Mouse (Mus musculus) gastrocnemius, postnatal 36 days (tissue): Measurements from ENCODE around the gene Gm11060. TPM values are rescaled to one million over a fixed set of nuclear protein-coding genes. Genes with fewer than 3 reads are reported as not detected.

Source experiments
- DNase-seq, 2 experiments: peaks; one replicate each; pipeline ENCODE4 v3.0.0; 2022
- intact Hi-C: fragments of 180-260 bp; cut with DNase I; formaldehyde crosslinking; loops from one replicate; pipeline ENCODE4 v1.15.1; 2025
- long read RNA-seq, 2 experiments: library from polyadenylated mRNA; stranded (forward); transcript quantifications; one replicate each; pipeline ENCODE4 v2.0.0; 2021
- total RNA-seq, 2 experiments: library from RNA; stranded (reverse); gene quantifications; 2 replicates each; pipeline ENCODE4 v1.2.3; 2021

Gene Gm11060
- not detected for total RNA-seq
- long read RNA-seq, experiment 1, result 0 reads
- long read RNA-seq, experiment 2, result 0 reads

DNA sequence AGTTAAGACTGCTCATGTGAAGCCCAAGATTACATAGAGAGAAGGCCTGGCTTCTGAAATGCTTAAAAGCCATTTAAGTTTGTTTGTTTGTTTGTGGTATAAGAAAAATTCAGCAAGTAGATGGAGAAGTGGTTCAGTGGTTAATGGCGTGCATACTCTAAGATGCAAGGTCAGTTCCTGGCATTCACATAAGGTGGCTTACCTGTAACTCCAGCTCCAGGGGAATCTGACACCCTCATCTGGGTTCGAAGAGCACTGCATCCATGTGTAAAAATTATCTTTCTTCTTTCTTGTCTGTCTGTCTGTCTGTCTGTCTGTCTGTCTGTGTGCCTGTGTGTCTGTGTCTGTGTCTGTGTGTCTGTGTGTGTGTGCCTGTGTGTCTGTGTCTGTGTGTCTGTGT is at the start of gene Gm11060:
Gene Gm11060 (plus strand): TSS at position 301 of the 400 bp plus-strand sequence.
- DNase-seq, result no peak
- intact Hi-C loops, result no loop called here

DNA sequence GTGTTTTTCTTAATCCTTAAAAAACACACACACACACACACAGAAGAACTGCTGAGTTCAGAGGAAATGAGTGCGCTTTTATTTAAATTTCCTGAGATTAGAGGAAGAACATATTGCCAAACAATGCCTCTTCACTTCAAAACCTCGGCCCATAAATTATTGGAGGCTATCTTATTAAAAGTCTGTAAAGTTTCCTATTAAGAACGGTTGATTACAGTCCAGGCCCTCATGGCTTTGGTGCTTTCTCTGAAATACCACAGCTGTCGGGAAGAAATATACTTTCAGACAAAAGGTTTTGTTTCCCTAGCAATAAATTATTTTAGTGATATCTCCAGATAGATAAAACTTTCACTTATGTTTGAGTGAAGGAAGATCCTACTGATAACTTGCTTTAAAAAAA is 48.7 kb upstream of the Gm11060 start:
- intact Hi-C loops, result no loop called here
- DNase-seq, result no peak

DNA sequence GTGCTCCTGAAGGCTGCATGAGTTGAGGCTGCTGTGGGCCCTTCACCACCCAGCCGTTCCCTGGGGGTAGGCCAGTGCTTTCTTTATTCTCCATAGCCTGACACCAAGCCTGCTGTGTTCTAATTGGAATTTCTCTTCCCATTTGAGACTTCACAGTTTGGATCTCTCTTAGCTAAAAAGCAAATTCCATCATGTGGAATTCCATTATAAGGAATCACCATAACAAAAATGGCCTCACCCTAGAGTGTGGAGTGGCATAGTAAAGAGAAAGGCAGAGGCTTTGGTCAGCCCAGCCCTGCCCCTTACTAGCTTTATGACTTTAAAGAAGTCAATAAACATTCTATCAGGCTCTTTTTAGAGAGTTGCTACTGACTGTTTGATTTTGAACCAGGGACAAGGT is 43.5 kb upstream of the Gm11060 start:
- no peak for DNase-seq
- intact Hi-C loops, result no loop called here

DNA sequence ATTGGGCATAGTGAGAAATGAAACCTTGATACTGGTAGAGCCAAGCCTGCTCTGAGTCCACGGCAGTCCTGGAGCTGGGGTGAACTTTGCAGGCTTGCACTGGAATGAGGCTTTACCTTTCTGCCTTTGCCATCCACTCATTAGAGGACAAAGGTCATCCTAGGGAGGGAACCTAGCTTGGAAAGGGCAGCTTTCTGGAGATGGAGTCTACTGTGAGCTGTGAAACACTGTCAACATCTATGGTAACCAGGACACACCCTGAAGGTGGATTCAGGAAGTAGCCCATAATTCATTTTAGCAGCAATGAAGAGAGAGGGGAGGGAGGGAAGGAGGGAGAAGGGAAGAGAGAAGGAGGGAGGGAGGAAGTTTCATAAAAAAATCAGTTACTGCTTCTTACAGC is 36.3 kb upstream of the Gm11060 start:
- no peak for DNase-seq
- intact Hi-C loops, result no loop called here

DNA sequence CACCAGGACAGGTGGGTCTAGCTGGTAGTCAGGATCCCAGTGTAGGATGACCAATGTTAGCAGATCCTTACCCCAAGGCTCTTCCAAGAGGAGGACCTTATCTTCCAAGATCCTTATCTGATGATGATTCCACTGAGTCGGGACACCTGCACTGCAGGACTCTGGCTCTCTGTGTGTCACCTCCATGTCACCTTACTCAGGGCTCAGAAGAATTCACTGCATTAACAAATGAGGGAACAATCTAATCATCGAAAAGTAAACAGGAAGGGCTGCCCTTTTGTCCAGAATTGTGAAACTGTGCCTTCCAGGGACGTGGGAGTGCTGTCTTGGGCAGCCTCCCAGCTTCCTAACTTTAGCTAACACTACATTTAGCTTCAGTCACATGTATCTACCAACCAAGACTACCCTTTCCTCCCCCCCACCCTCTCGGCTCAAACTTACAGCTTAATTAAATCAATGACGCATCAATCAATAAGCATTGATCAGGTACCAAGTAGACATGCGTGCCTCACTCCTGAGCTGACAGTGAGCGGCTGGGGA is 33.2 kb upstream of the Gm11060 start:
- intact Hi-C loops, result no loop called here
- DNase-seq, result no peak

DNA sequence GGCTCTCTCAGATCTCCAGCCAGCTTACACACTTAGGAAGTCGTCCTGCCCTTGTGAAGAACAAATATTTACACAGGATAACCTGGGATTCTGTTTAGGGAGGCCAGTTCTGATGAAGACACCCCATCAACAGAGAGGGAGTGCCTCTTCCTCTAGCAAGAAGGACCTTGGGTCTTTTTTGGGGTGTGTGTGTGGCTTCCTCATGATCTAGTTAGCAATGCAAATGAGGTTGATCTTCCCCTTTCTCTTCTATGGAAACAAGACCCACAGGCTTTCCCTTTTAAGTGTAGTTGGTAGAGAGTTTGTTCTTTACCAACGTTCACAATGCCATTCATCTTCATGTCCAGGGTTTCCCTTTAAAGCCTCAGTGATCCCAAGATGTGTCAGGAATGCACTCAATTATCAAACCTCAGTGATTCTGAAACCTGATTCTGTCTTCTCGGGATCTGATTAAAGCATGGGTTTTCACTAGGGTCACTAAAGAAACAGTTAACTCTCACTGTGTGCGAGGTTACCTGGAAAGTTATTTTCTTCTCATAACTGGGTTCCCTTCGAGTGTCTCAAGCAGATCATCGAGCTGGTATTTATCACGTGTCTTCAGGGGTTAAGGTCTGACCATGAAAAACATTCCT is 29.0 kb upstream of the Gm11060 start:
- intact Hi-C loops, result no loop called here
- no peak for DNase-seq

DNA sequence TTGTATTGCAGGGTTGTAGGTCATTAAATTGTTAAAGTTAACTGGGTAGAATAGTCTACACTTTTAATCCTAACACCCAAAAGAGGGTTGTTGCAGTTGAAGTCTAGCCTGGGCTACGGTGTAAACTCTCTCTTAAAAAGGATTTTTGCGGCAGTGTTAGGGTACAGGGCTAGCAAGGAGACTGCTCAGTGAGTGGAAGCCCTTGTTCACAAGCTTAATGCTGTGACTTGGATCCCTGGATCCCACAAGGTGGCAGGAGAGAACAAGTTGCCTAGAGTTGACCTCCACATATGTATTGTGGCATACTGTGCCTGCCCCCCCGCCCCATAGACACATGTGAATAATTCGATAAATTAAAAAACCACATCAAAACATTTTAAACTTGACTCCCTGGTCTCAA is 19.3 kb upstream of the Gm11060 start:
- intact Hi-C loops, result no loop called here
- DNase-seq, result no peak

DNA sequence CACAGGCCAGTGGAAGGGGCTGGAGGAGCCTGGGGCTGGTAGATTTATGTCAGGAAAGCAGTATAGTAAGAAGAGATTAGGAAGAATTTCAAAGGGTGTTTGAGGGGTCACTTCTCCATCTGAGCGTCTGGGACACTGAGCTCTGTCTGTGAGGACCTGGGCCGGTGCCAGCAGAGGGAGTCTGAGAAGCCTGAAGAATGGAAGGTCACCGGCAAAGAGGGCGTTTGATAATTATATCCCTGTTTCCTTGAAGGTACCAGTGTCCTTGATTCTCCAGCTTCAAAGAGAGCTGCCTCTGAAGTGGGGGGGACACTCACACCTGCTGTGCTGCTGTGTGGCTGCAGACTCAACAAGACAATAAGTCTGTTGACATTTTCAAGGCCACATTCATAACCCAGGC is 17.6 kb upstream of the Gm11060 start:
- intact Hi-C loops, result no loop called here
- DNase-seq, result no peak

DNA sequence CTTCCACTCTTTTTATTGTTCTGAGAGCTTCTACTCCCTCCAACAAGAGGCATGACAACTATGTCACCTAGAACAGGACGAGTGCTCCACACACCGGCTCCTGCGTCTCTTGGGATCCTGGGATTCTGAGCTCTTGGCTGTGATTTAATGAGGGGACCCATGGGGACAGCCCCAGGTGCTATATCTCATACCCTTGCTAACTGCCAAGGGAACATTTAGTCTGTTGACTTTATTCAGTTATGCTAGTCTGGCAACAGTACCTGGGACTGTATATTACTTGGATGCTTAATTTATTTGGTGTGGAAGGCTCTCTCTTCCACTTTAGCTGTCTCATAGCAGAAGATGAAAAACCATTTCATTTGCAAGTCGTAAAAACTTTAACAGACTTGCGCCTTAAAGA is 16.0 kb upstream of the Gm11060 start:
- no peak for DNase-seq
- intact Hi-C loops, result no loop called here

DNA sequence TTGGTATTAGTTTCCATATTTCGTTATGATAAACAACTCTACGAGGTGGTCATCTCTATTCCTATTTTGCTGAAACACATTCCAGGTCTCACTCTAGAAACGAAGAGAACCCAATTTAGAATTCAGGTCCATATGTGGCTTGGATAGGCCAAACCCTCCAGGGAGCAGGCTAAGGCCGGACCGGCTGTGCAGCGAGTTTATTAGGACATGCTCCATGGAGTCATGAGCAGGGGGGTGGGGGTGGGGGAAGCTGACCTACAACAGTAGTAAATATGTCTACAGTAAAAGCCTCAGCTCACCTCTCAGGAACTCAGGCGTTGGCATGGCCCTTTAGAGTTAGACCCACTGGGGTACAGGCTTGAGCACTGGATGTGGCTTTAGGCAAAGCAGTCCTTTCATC is 14.7 kb upstream of the Gm11060 start:
- intact Hi-C loops, result no loop called here
- no peak for DNase-seq

DNA sequence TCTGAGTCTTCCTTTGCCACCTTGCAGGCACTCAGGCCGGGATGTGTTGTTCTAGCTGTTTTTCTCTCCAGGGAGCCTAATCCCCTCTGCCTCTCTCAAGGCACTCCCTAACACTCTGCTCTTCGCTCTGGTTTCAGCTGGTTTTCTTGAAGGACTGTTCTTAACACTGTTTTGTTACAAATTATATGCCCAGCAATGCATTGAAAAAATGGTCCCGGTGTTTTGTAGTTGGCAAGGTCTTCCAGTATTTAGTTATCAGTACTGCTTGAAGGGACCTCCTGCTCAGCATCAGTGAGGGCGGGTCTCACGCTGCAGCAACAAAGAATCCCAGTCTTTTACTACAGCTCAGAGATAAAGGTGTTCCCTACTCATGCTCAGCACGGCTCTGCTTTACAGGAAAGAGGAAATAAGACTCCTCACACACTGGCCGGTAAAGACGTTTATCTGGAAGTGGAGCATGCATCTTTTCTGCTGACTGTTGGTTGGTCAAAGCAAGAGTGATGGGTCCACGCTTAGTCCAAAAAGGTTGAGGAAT is 9.5 kb upstream of the Gm11060 start:
- intact Hi-C loops, result no loop called here
- no peak for DNase-seq

DNA sequence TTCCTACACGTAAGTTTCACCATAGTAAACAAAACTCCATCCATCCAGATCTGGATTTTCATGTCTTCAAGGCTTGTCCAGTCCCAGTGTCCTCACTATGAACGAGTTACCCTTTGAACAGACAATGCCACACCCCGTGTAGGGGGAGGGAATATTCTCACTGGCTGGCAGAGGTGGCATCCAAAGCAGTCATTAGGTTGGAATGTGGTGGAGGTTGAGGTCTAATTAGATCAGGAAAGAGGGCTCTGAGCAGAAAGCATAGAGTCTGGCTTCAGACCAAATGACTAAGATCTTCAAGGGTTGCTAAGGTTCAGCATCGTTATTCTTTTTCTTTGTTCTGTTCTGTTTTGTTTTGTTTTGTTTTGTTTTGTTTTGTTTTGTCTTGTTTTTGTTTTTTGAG is 7.8 kb upstream of the Gm11060 start:
- intact Hi-C loops, result no loop called here
- no peak for DNase-seq

DNA sequence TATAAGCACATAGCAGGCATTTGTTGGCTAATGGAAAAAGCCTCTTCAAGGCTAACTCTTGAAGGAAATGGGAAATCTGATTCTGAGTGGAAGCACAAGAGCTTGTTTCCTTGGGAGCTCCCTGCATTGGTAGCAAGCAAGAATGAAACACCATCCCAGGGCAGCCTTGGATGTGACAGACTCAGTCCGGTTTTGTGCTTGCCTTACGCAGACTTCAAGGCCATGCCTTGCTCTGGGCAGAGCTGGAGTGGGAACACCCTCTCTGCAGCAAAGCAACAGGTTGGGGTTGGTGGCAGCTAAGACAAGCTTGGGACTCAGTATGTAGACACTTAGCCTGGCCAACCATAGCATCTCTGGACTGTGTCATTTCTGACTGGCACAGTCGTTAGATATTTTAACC is 5.7 kb upstream of the Gm11060 start:
- intact Hi-C loops, result no loop called here
- no peak for DNase-seq

DNA sequence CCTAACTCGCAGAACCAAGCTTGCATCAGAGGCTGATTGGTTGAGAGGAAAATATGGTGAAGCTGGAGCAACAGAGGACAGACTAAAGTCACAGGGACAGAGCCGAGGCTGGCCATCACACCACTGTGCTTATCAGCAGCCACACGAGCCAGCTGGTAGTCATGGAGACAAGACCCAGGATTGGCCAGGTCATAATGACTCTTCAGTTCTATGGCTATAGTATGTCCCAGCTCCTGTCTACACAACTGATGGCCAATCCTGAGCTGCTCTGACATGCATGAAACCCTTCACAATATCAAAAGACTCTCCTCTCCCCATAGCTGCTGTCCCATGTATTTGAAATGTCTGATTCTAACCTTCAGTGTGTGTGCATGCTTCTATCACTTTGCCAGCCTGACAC is 3.8 kb upstream of the Gm11060 start:
- intact Hi-C loops, result no loop called here
- DNase-seq, result no peak

DNA sequence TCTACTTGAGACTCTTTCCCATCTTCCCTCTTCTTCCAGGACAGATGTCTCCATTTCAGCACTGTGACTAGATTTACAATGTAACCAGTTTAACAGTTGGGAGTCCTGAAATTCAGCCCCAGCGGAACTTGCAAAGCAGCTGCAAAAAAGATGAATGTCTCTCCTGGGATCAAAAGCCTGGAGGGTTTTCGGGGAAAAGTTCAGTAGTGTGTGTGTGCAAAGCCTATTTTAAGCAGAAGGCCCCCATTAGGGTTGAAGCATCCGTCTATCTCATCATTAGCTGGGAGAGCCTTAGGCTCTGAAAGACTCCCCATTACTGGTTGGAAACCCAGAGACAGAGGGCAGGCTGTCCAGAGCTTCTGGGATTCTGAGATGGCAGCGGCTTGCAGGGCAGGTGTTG is 2.7 kb upstream of the Gm11060 start:
- intact Hi-C loops, result no loop called here
- no peak for DNase-seq

DNA sequence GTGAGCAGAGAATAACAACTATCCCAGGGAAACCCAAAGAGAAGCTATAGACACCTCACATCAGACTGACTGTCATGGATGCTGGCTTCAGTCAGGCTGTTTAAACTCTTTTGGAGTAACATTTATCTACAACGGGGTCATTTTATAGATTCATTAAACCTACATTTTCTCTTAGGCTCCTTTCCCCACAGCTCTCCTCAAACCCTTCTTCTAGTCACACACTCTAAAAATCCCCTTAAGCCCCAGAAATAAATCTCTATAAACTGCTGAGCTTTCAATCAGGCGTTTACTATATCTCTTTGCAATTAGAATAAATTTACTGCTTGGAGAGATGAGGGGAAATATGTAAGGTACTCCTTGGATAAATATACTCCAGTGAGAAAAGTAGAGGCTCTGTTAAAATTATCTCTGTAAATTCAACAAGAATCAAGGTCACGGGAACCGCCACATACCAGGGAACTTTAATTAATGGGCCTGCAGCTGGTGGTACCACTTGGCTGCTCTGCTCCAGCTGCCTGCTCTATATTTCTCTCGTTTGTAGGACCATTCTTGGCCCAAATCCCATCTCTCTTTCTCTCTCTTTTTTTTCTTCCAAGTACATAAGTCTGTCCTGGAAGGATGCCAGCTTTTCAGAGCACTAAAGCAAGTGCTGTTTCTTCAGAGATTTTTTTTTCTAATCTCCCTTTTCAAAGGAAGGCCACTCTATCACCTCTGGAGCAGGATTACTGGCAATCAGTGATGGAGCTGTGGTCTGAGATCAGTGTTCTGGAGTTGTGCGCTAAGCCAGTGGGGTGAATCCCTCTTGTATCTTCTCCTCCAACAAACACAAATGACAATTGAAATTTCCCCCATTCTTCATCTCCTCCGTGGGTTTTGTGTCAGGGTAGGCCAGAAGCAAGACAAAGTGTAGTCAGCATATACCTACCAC is 2.0 kb upstream of the Gm11060 start:
- intact Hi-C loops, result no loop called here

DNA sequence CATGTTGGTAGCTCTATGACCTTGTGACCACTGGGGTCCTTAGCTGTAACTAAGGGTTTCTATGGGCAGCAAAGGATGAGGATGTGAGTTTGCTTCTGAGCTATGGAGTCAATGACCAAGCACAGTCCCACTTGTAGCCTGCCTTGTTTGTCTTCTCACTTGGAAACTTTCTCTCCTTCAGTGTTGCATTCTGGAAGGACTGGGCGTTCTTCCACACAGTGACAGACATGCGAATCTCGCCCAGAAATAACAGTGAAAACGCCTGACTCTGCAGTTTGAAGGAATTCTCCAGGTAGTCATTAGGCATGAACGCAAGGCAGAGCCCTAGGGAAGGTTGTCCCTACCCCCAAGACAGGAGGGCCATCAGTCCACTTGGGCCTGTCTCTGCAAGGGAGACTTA is 827 bp upstream of the Gm11060 start:
- peak in 1 of 2 experiments; percentile 35 for DNase-seq
- intact Hi-C loops, result no loop called here

More for the DNA sequence above, 2.0 kb upstream of the Gm11060 start:
- DNase-seq, result no peak

DNA sequence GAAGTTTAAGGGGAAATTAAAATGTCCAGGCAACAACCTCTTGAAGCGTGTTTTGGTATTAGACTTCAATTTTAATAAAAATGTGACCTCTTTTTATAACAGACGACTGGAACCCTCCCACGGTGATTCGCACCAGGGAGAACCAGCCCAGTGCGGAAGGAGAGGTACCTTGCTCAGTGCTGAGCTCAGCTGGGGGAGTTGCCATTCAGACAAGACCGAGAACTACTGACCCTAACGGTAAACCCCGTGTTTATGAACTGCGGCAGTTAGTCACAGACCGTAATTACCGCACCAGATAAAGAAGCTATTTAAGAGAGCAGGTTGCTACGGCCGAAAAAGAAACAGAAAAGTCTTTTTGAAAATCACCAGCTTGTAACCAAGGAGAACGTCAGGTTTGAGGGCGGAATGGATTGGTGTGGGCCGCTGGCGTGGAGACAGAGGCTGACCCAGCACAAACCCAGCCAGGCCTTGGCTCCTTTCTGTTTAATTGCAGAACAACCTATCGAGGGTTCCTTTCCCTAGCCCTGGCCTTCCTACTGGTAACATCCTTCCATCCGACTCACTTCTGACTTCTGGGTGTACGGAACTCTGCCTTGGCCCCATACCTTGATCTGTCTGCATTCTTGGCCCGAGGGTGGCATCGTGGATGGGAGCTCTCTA is 5.6 kb downstream of the Gm11060 start:
- intact Hi-C loops, result no loop called here
- no peak for DNase-seq

DNA sequence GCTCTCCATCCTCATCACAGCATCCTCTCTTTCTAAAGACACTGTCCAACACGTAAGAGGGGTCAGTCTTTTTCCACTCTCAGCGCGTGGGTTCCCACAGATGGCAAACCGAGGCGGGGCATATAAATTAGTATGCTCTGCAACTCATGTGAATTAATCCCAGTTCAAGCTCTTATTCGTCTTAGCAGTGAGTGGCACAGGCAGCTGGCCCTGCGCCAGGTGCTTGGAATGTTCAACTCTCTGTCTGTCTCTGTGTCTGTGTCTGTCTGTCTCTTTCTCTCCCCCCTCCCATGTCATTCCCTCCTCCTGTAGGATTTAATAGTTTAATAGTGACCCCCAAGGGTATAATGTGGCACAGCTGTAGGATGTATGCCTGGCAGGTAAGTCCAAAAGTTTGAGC is 7.6 kb downstream of the Gm11060 start:
- intact Hi-C loops, result no loop called here
- DNase-seq, result no peak

DNA sequence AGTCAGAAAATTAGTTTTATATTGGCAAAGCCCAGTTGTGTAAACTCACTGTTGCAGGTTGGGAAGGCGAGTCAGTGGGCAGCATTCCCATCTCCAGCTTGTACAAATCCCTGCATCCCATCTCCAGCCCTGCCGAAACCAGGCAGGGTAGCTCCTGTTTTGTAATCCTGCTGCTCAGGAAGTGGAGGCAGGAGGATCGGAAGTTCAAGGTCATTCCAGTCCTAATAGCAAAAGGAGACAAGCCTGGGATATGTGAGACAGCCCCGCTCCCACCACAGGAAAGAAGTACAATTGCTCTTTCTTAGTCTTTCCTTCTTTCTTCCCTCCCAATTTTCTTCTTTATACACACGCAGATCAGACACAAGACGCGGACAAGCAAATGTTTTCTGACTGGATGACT is 8.7 kb downstream of the Gm11060 start:
- intact Hi-C loops, result no loop called here
- no peak for DNase-seq

DNA sequence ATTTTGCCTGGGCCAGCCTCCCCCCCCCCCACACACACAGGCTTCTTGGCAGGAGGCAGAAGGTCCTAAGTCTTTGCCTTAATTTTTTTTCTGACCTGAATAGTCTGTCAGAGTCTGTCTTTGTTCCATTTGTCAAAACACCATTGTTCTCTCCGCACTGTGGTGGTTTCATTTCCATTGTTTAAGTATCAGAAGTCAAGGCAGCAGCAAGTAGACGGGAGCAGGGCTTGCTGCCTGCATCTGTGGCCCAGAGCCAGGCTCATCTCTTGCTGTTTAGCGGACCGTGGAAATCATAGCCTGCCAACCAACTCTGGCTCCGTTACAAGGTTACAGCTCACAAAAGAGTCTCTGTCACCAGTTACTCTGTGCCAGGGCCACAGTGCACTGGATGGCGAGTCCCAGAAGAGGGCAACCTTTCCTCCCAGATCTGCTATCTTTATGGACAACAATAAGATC is 16.9 kb downstream of the Gm11060 start:
- no peak for DNase-seq
- intact Hi-C loops, result no loop called here
